Mouse (Mus musculus): ENCODE measurements around the gene Pycr2.
A peak's percentile ranks its signal among the peaks of the same experiment; 100 is the strongest.

Pycr2 gene

GRCm38 (mm10) chr1:180941726-180942125 is 37.6 kb downstream of the Pycr2 start:
- DNase-seq (ENCODE audit: low spot score): peak; percentile 40

GRCm38 (mm10) chr1:180942166-180943031 is 38.3 kb downstream of the Pycr2 start, which contains the start of gene Tmem63a:
TSS of gene Tmem63a (plus strand) at chr1:180942344.
- DNase-seq (ENCODE audit: low spot score): peak; percentile 79

- peak; percentile 13 for DNase-seq (ENCODE audit: low spot score)
These were observed 39.0 kb downstream of the Pycr2 start for GRCm38 (mm10) chr1:180943032-180943644.

GRCm38 (mm10) chr1:180943896-180944295 is 39.8 kb downstream of the Pycr2 start:
- DNase-seq (ENCODE audit: low spot score): peak; percentile 13

GRCm38 (mm10) chr1:180944553-180944952 is 40.5 kb downstream of the Pycr2 start:
- peak; percentile 60 for DNase-seq (ENCODE audit: low spot score)

- peak; percentile 51 for DNase-seq (ENCODE audit: low spot score)
These were observed 41.2 kb downstream of the Pycr2 start for GRCm38 (mm10) chr1:180945001-180945980.

GRCm38 (mm10) chr1:180946448-180946847 is 42.4 kb downstream of the Pycr2 start:
- DNase-seq (ENCODE audit: low spot score): no peak

- no peak for DNase-seq (ENCODE audit: low spot score)
These were observed 48.1 kb downstream of the Pycr2 start for GRCm38 (mm10) chr1:180952085-180952746.

GRCm38 (mm10) chr1:180952808-180953207 is 48.7 kb downstream of the Pycr2 start:
- no peak for DNase-seq (ENCODE audit: low spot score)

GRCm38 (mm10) chr1:180956401-180956800 is 52.3 kb downstream of the Pycr2 start:
- DNase-seq (ENCODE audit: low spot score): no peak

GRCm38 (mm10) chr1:180956973-180957381 is 52.9 kb downstream of the Pycr2 start:
- DNase-seq (ENCODE audit: low spot score): no peak

Data from adipocyte (in vitro differentiated cells).